Mouse (Mus musculus): ENCODE data around the gene Bpi.

The Bpi gene

DNA sequence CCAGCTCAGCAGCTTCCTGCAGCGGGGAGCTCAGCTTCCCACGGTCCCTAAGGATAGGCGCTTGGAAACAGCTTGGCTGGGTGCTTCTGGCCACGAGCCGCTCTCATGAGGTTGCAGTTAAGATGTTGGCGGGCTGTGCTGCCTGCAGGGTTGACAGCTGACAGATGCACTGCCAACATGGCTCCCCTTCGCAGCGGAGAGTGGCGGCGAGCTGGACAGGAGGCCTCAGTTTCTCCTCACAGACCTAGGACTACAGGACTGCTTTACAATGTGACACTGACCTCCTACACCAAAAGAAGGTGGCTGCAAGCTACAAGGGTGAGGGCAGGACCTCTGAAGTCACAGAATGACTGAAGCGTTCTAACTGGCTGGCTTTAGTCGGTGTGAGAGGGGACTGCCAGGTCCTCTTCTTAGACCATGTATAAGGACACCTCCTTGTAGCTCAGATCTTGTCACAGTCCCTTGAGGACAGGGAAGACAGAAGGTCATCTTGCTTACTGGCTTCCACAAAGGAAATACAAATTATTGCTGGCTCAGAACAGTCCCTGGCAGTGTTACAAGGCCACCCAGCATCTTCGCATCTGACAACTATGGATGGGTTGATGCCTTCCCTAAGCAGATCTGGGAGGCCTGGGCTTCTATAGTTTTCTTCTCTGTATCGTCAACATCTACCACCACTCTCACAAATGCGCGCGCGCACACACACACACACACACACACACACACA lies 15.6 kb upstream of the Bpi start:
- DNase-seq (ENCODE audit: low read depth, low spot score): no peak

DNA sequence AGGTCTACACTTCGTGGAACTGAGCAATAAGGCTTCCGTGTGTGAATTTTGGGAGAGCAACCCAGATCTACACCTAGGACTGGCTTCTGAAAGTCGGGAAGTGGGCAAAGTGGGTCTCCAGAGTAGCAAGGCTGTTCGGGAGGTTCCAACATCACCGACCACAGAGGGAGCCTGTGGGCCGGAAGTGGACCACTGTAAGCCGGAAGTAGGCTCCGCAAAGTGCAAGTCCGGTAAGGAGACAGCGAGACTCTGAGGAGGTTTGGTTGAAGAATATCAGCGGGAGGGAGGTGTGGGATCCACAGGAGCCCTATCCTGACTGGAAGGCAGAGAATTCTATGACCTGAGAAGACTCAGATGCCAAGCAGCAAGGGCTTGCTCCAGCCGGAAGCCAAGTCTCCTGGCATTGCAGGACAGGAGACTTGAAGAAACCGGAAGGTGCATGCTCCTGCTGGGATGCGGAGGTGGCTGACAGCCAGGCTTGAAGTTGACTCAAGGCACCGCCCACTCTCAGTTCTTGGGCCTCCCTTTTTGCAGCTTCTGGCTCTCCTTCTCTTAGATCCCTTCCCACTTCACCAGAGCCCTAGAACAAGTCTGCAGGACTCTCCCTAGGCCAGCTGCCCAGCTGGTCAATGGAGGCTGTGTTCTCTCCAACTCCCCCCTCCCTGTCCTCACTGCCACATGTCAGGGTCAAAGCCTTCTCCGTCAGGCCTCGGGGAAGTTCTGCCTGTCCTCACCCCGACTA lies 14.6 kb upstream of the Bpi start:
- DNase-seq (ENCODE audit: low read depth, low spot score): no peak

- no peak for DNase-seq (ENCODE audit: low read depth, low spot score)
Measured at GRCm38 (mm10) chr2:158245072-158245817, 12.6 kb upstream of the Bpi start.

DNA sequence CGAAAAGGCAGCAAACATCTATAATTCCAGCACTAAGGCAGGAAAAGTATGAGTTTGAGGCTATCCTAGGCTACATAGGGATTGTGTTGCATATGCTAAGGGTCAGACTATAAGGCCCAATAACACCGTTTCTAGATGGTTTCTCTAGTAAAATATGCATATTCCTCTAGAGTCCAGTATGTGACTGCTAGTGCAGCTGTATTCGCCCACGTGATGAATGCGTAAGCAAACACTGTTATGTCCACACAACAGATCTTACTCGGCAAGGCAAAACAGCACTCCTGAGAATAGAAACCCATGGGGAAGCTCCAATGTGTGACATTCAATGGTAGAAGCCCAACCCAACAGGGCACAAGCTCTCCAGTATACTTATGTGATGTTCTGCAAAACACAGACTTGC lies 10.0 kb upstream of the Bpi start:
- no peak for DNase-seq (ENCODE audit: low read depth, low spot score)

- no peak for DNase-seq (ENCODE audit: low read depth, low spot score)
Measured at GRCm38 (mm10) chr2:158248318-158248717, 9.6 kb upstream of the Bpi start.

DNA sequence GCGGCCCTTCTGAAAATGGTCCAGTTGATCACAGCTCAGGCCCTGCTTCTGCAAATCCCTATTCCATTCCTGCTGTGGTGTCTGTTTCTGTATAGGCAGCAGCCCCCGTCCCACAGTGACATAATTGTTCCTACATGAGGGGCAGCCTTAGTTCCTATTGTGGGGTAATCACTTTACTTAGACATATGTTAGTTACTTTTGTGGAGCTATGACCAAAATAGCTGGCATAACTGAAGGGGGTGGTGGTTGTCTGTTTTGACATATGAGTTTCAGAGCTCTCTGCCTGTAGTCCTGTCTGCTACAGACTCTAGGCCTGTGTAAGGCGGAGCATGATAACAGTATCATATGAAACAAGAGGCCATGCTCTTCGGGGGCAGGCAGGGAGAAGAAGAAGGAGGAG lies 7.3 kb upstream of the Bpi start:
- DNase-seq (ENCODE audit: low read depth, low spot score): no peak

DNA sequence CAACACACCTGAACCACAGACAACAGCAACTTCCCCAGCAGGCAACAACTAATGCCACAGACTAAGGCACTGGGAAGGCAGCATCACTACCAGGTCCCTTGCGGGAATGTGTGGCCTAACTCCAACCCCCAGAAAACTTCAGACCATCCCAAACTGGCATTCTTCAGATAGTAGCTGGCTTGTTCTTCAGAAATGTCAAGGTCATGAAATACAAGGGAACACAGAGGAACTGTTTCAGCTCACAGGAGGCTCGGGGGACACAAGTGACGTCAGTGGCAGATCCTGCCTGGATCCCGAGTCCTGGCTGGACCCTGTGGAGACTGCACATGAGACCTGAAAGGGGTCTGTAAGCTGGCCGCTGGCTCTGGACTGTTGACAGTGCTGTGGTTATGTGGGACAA lies 4.1 kb upstream of the Bpi start:
- DNase-seq (ENCODE audit: low read depth, low spot score): no peak

- no peak for DNase-seq (ENCODE audit: low read depth, low spot score)
Measured at GRCm38 (mm10) chr2:158256894-158257293, 1.0 kb upstream of the Bpi start.

- DNase-seq (ENCODE audit: low read depth, low spot score): peak; percentile 31
Measured at GRCm38 (mm10) chr2:158258781-158259180, 887 bp downstream of the Bpi start.

DNA sequence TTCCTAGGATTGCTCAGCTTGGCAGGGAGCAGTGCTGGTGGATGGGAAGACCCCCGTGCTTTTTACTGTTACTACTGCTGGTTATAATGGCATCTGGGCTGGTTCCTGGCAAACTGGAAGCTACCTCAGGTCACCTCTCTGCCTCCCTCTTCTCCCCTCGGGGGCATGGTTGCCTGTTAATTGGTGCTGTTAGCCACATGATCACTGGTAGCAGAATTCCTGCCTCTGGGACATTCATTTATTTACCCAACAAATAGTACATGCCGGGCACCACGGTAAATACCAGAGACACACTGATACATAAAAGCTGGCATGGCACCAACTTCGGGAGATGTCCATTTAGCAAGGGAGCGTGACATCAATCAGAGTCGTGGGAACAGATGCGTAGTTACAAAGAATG lies 1.6 kb downstream of the Bpi start:
- DNase-seq (ENCODE audit: low read depth, low spot score): no peak

- DNase-seq (ENCODE audit: low read depth, low spot score): no peak
Measured at GRCm38 (mm10) chr2:158264877-158265276, 7.0 kb downstream of the Bpi start.

GRCm38 (mm10) chr2:158270017-158270416 lies 12.1 kb downstream of the Bpi start:
- no peak for DNase-seq (ENCODE audit: low read depth, low spot score)

- DNase-seq (ENCODE audit: low read depth, low spot score): no peak
Measured at GRCm38 (mm10) chr2:158273646-158274045, 15.8 kb downstream of the Bpi start.

DNA sequence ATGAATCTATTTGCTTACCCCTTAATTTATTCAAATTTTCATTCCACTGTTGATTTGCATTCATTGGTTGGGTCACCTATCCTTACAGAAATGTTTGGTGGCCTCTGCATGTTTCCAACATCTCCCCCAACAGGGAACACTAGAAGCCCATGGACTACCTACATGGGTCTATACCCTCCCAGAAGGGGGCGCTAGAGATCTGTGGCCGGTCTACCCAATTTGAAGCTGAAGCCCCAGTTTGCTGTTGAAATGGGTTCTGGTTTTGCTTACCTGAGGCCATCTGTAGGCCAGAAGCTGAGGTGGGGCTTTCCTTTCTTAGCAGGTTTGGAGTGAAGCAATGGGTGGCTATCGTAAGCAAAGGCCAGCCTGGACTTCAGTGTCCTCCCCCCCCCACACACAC lies 17.5 kb downstream of the Bpi start:
- DNase-seq (ENCODE audit: low read depth, low spot score): peak; percentile 2

DNA sequence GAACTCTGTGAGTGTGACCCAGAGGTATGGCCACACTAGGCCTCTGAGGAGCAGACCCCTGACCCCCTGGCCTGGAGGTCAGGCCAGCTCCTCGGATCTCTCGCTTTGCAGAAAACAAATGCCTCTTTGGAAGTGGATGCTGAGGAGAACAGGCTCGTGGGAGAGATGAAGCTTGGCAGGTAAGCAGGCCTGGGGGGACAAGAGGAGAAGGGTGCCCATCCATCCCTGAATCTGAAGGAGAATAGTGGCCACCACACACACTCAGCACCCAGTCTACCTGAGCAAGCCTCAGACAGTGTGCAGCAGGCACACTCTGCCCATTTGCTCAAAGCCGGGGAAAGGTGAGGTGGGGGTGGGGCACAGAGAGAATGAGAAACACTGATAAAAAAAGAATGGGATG lies 17.9 kb downstream of the Bpi start:
- DNase-seq (ENCODE audit: low read depth, low spot score): no peak

DNA sequence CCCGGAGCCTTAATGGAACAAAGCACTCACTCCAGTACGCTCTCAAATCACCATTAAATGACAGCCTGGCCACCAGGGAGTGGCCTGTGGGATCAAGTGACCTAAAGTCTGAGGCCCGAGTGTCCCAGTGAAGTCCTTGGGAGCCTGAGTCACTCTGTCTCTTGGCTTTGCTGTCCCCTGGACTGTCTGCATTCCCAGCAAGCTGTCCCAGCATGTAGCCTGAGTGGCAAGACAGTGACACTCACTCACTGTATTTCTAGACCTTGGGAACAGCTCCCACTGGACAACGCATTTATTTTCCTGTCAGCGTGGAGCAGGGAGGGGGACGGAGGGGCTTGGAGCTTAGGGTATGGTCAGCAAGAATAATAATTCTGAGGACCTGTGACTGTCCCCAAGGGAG lies 18.6 kb downstream of the Bpi start:
- no peak for DNase-seq (ENCODE audit: low read depth, low spot score)

DNA sequence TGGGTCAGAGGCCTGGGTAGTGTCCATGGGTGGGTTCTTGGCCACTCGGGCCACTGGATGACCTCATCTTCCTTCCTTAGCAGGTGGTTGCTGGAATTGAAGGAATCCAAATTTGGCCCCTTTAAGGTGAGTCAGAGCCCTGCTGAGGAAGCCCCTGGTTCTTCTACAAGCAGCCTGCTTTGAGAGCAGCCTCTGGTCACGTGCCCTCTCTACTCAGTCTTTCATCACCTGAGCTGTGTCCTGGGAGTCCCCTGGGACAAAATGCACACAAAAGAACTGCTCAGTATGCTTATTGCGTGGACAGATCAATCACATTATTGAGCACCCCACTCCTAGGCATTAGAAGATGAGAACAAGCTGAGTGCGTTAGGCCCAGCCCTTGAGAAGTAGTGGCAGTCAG lies 19.0 kb downstream of the Bpi start:
- no peak for DNase-seq (ENCODE audit: low read depth, low spot score)

GRCm38 (mm10) chr2:158279656-158280055 lies 21.8 kb downstream of the Bpi start:
- no peak for DNase-seq (ENCODE audit: low read depth, low spot score)

DNA sequence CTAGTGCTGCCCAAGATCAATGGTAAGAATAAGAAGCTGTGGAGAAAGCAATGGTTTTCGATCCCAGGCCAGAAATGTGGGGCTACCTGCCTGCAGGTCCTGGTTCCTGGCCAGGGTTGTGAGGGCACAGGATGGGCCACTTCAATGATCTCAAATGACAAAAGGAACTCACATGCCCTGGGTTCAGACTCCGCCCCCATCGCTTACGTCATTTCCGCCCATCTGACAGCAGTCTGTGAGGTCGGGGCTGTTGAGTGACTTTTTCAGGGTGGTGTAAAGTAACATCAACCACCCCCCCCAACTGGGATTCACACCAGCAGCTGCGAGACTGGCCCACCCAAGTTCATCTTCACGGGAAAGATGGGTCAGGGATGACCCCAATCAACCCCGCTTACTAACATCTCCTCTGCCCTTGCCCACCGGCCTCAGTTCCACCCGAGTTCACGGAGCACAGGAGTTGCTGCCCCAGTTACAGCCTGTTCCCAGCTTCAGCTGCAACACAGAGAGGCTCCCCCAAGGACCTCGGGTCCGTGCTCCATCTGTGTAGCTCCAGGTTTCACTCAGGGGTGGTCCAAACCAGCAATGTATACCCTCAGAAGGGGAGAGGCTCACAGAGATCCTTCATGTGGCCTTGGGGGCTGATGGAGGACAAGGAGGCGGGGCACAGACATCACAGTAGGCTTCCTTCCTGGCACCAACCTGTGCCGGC lies 23.8 kb downstream of the Bpi start:
- DNase-seq (ENCODE audit: low read depth, low spot score): no peak

DNA sequence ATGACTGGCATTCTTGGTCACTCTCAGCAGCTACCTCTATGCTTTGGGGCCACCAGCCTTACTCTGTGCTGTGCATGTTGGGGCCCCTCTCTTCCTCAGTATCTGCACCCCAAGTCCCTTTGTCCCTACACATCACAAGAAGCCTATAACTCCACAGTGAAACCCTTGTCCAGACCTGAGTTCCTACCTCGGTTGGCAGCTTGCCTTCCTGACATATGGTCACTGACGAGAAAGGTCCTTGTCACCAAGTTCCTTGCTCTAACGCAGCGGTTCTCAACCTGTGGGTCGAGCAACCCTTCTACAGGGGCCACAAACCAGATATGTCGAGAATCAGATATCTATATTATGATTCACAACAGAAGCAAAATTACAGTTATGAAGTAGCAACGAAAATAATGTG lies 25.2 kb downstream of the Bpi start:
- no peak for DNase-seq (ENCODE audit: low read depth, low spot score)

DNA sequence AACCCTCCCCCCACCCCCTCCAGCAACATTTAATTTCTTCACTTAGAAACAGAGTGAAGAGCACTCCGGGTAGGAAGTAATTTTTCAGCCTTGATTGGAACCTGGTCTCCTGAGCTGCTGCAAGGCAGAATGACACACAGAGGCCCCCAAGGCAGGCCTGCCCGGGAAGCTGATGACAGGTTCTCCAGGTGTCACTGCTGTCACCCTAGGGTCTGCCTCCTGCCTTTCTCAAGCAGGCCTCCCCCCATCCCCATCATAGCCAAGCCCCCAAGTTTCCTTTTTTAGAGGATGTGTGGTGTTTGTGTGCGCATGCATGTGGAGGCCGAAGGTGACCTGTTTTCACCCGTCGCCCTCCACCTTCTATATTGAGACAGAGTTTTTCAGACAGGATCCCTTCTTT lies 25.9 kb downstream of the Bpi start:
- no peak for DNase-seq (ENCODE audit: low read depth, low spot score)

- no peak for DNase-seq (ENCODE audit: low read depth, low spot score)
Measured at GRCm38 (mm10) chr2:158284571-158284970, 26.7 kb downstream of the Bpi start.

All from c-Kit-negative CD71-positive TER-119-positive erythroid progenitor cells, embryonic 14.5 days (primary cell).